Mouse (Mus musculus): ENCODE measurements around the gene Khdc1c. TPM values are rescaled to one million over a fixed set of nuclear protein-coding genes. Genes with fewer than 3 reads are reported as not detected.

Khdc1c gene
- not detected for total RNA-seq (2023)

DNA sequence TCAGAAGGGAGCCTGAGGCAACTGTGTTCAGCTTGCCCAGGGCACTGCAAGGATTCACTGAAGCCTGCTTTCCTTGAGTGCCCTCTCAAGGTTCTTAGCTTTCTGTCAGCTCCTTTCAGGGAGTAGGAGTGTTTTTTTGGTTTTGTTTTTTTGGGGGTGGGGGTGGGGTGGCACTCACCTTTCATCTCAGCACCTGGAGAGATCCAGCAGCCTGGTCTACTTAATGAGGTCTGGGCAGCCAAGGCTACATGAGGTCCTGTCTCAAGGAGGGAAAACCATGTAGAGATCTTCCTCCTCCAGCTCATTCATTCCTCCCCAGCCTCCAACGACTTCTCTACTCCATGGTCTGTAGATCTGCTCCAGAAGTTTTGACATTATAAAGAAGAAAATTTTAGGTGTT, at the start of gene Khdc1c:
TSS of gene Khdc1c (plus strand) at position 301 of the 400 bp plus-strand sequence.

DNA sequence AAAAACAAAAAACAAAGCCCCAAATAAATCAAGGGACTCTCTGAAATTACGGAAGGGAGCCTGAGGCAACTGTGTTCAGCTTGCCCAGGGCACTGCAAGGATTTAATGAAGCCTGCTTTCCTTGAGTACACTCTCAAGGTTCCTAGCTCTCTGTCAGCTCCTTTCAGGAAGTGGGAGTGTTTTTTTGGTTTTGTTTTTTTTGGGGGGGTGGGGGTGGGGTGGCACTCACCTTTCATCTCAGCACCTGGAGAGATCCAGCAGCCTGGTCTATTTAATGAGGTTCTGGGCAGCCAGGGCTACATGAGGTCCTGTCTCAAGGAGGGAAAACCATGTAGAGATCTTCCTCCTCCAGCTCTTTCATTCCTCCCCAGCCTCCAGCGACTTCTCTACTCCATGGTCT, 18.8 kb upstream of the Khdc1c start, which contains the start of gene Khdc1a:
TSS of gene Khdc1a (plus strand) at position 301 of the 400 bp plus-strand sequence.

DNA sequence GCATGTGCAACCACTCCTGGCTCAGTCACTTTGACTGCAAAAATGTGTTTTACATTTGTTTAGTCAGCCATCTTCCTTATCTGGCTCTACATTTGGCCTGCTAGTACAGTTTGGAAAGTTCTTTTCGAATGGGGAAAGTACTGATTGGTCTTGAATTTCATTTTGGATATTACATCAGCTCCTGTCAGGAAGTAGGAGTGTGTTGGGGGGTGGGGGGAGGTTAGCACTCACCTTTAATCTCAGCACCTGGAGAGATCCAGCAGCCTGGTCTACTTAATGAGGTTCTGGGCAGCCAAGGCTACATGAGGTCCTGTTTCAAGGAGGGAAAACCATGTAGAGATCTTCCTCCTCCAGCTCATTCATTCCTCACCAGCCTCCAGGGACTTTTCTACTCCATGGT, 15.1 kb downstream of the Khdc1c start, which contains the start of gene Khdc1b:
TSS of gene Khdc1b (plus strand) at position 301 of the 400 bp plus-strand sequence.

Other genes with a start within 250 kb of the Khdc1c start
- gene Tmem14a, start 149.8 kb upstream of the Khdc1c start, total RNA-seq (2023) = under 1 TPM; 0.65 to 0.87 TPM
- gene Gsta3, start 127.7 kb upstream of the Khdc1c start, total RNA-seq (2023) = 1 to 10 TPM in 1 of 2 experiments, not detected in 1; 1.4 TPM
- under 1 TPM in 1 of 2 experiments, not detected in 1; 0.55 TPM for gene Khdc1a, start 18.7 kb upstream of the Khdc1c start, total RNA-seq (2023)
- not detected for gene Khdc1b, start 15.2 kb downstream of the Khdc1c start, total RNA-seq (2023)

Measured in T-cell, adult 66 days (primary cell).